Mouse (Mus musculus) gastrocnemius, adult 8-10 months (tissue): Measurements from ENCODE around the gene Camk1d. TPM values are rescaled to one million over a fixed set of nuclear protein-coding genes. Genes with fewer than 3 reads are reported as not detected.
"Not testable (repeated sequence)": the region's sequence is repeated elsewhere in the genome, so short reads cannot be mapped to it uniquely, and the experiment has no call there.

Experiments
- DNase-seq, 2 experiments: peaks; one replicate each; pipeline ENCODE4 v3.0.0; 2022; ENCODE audit warnings: low spot score in 2 of 2
- total RNA-seq, 4 experiments: library from RNA; stranded (reverse); gene quantifications; 2 replicates each; pipeline ENCODE4 v1.2.4; 2022

Gene Camk1d
- total RNA-seq, 4 experiments from 2014 or later = 0.51 to 1.3 (median 1.1) TPM

DNA sequence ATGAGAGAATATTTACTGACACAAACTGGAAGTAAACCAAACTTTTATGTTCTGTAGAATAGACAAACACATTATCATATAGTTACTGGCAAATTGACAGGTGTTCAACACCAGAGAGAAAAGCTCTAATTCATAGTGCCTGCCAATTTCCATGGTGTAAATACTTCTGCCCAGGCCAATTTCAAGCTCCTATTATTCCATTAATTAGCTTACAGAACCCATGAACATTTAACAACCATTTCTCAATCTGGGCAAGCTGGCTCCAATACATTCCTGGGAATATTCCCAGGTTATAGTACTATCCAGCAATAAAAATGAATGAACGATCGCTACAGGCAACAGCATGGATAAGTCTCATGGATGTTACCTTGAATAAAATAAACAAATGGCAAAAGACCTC, 452.0 kb downstream of the Camk1d start:
- no peak for DNase-seq

DNA sequence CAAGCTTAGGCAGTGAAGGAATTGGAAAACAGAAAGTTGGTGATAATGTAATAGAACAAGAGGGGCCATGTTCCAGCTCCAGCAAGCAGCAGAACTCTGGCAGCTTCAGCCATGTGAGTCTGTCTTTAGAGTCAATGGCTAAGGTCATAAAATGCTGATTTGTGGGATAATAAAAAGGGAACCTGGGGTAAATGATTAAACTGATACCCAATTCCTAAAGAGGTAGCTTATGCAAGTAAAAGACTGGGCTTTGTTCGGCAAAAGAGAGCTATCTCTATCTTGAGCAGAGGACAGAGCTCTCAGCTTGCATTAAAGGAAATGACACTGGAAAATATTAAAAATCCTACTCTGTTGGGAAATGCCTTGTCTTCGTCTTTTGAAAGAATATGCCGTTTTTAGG, 456.1 kb downstream of the Camk1d start:
- DNase-seq = no peak

DNA sequence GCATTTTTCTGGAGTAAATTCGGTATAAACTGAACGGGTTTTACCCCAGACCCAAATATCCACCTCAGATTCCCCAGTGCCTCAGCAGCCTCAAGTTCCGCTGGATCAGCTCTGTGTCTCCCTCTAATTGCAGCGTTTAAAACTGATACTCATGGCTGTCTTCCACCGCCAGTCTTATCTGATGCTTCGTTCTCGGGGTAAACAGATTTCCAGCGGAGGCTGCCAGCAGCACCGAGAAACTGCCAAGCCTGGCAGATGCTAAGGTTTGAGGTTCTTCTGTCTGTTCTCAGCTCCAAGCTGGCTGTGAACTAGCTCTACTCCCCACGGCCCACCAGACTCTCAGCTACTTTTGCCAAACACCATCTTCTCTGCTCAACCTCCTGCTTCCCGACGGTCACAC, 464.3 kb downstream of the Camk1d start:
- DNase-seq = peak; percentile 47 to 69

DNA sequence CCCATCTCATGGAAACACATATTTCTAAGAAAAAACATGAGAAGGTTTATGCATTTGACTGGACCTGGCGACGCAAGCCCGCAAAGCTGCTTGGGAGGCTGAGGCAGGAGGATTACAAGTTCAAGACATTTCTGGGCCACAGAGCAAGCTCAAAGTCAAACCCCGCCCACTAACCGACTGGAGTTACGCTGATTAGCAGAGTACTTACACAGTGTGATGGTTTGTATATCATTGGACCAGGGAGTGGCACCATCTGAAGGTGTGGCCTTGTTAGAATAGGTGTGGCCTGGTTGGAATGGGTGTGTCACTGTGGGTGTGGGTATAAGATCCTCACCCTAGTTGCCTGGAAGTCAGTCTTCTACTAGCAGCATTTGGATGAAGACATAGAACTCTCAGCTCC, 465.1 kb downstream of the Camk1d start:
- DNase-seq = not testable (repeated sequence)

Other genes with a start within 250 kb of the Camk1d start
- 1 to 10 TPM; 2.5 to 3.4 (median 2.9) TPM for gene Nudt5, start 130.5 kb upstream of the Camk1d start, total RNA-seq
- gene Cdc123, start 130.6 kb upstream of the Camk1d start, total RNA-seq = 10 to 100 TPM; 87.0 to 94.2 (median 90.6) TPM
- gene Gm13199, start 148.4 kb upstream of the Camk1d start, total RNA-seq = not detected
- gene Sec61a2, start 180.9 kb upstream of the Camk1d start, total RNA-seq = 10 to 100 TPM; 30.9 to 34.1 (median 33.6) TPM
- gene Dhtkd1, start 228.3 kb upstream of the Camk1d start, total RNA-seq = 1 to 10 TPM; 1.2 to 4.9 (median 3.1) TPM
- 10 to 100 TPM; 26.7 to 39.3 (median 31.9) TPM for gene Upf2, start 237.0 kb upstream of the Camk1d start, total RNA-seq